Mouse (Mus musculus) limb, embryonic 14.5 days (tissue): Measurements from ENCODE around the gene Ppat. TPM values are rescaled to one million over a fixed set of nuclear protein-coding genes. Genes with fewer than 3 reads are reported as not detected.
A peak's percentile ranks its signal among the peaks of the same experiment; 100 is the strongest.

ENCODE experiments used
- ATAC-seq: fragments of 200-750 bp; cut with Nextera tagmentation; 2 replicates; pipeline ENCODE4 v1.8.0; 2017; ENCODE audit warnings: low read depth, moderate number of reproducible peaks, moderate TSS enrichment; ENCODE audit not compliant: low FRiP score
- DNase-seq: peaks from one replicate; pipeline ENCODE4 v3.0.0-alpha.2; 2015; ENCODE audit warnings: low spot score
- H3K27ac ChIP-seq: fragments of 300-500 bp; sonication (generic); replicated peaks from 2 replicates; pipeline ENCODE4 v1.5.1; 2014; ENCODE audit warnings: low read depth, mild to moderate bottlenecking, low read length, moderate library complexity, mixed read lengths
- H3K27me3 ChIP-seq: fragments of 300-500 bp; sonication (generic); 2 replicates; pipeline ENCODE4 v1.6.1; 2014; ENCODE audit warnings: low read length, mixed read lengths; ENCODE audit not compliant: control insufficient read depth, insufficient read depth
- H3K36me3 ChIP-seq: fragments of 300-500 bp; sonication (generic); 2 replicates; pipeline ENCODE4 v1.6.1; 2014; ENCODE audit warnings: mild to moderate bottlenecking, low read length, moderate library complexity, mixed read lengths; ENCODE audit not compliant: control insufficient read depth, insufficient read depth
- H3K4me1 ChIP-seq: fragments of 300-500 bp; sonication (generic); 2 replicates; pipeline ENCODE4 v1.6.1; 2014; ENCODE audit warnings: antibody characterized with exemption, low read length, mixed read lengths; ENCODE audit not compliant: control insufficient read depth, insufficient read depth
- H3K4me2 ChIP-seq: fragments of 300-500 bp; sonication (generic); replicated peaks from 2 replicates; pipeline ENCODE4 v1.6.1; 2014; ENCODE audit warnings: low read depth, mild to moderate bottlenecking, low read length, moderate library complexity; ENCODE audit not compliant: severe bottlenecking
- H3K4me3 ChIP-seq: fragments of 300-500 bp; sonication (generic); replicated peaks from 2 replicates; pipeline ENCODE4 v1.5.1; 2014; ENCODE audit warnings: low read length
- H3K9ac ChIP-seq: fragments of 300-500 bp; sonication (generic); 2 replicates; pipeline ENCODE4 v1.6.1; 2014; ENCODE audit warnings: mild to moderate bottlenecking, low read depth, low read length, moderate library complexity; ENCODE audit not compliant: severe bottlenecking
- H3K9me3 ChIP-seq: fragments of 300-500 bp; sonication (generic); 2 replicates; pipeline ENCODE4 v1.6.1; 2016; ENCODE audit warnings: low read length; ENCODE audit not compliant: control insufficient read depth
- POLR2A ChIP-seq: fragments of 200-500 bp; IDR thresholded peaks from 2 replicates; pipeline ENCODE4 v1.8.0; 2012; ENCODE audit warnings: inconsistent platforms, mild to moderate bottlenecking, moderate library complexity, borderline replicate concordance; ENCODE audit not compliant: insufficient read depth, insufficient read length; ENCODE audit errors: extremely low read depth
- WGBS: fragments of 180-500 bp; shearing (Covaris S2); extraction: QIAGEN DNeasy Blood & Tissue Kit; methylation state at CpG from one replicate; pipeline ENCODE4 v1.1.7; 2014; 5-methylcytosine and 5-hydroxymethylcytosine counted together
- polyA plus RNA-seq, 2 experiments: library from polyadenylated mRNA; depleted of rRNA in 1 of 2; stranded (reverse) in 1 of 2; unstranded in 1 of 2; fragments of >200 nt; fragmentation: Nextera tagmentation in 1 of 2; extraction: Ambion mirVana in 1 of 2; gene quantifications; 2 replicates each; pipeline versions ENCODE4 v1.2.1 to v1.2.3; 2012 to 2014

The Ppat gene
- polyA plus RNA-seq, 2 experiments, result 14.1 to 24.0 TPM

DNA sequence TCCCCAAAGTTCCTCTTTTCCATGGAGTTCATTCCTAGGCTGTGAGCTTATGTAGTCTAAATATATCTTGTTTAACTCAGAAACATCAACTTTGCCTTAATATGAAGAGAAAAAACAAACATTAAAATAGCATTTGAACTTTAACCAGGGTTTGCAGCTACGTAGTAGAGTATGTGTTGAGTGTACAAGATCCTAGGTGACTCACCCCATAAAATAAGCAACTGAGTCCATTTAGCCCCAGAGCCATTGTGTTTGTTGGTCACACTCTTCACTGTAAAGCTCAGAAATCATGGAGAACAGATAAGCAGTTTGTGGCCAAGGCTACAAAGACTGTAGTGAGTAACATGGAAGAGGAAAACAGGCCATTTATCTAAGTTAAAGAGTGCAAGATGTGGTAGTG lies 67.3 kb downstream of the Ppat start:
- WGBS, result 74% methylated on average over 1 of the region's 1 CpGs
- Histone ChIP-seq H3K36me3 (peaks cover 44% of the 10 kb centered on the region), H3K9ac (no peak overlapping the region), H3K27ac (no peak overlapping the region), H3K4me2 (no peak overlapping the region), H3K27me3 (no peaks in the 10 kb centered on the region), H3K4me3 (no peak overlapping the region), H3K4me1 (no peaks in the 10 kb centered on the region), H3K9me3 (no peaks in the 10 kb centered on the region)
- DNase-seq (no peak), ATAC-seq (no peak)
- TF ChIP-seq POLR2A, result no peak

DNA sequence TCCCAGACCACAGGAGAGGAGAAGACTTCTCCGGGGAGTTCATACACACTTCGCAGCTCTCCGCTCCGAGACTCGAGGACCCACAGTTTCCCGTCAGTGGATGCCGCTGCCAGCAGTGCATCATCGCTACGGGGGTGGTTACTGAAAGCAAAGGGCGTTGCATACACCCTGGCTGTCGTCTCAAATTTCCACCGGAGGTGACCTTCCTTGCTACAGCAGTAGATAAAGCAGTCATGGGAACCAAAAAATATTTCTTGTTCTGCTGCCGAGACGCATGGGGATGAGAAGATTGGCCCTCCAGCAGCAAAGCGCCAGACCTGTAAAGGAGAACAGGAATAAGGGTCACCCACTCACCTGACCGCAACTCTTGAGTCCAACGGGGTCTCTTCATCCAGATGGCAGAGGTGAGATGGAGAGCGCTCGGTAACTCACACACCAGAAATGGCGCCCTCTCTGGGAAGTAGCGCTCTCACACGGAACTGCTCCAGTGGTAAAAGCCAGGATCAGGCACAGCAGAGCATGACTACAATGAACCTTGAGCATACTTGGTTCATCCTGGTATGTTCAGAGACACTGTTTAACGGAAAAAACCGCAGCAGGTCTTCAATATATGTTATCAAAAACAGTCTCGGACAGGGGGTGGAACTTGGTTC lies 75.1 kb downstream of the Ppat start:
- no peaks in the 10 kb centered on the region for H3K9me3 ChIP-seq
- ATAC-seq (no peak), DNase-seq (no peak)
- 89% methylated on average over 25 of the region's 25 CpGs for WGBS
- H3K27ac ChIP-seq, result no peak overlapping the region
- H3K4me2 ChIP-seq, result no peak overlapping the region
- H3K4me1 ChIP-seq, result no peaks in the 10 kb centered on the region
- H3K36me3 ChIP-seq, result peaks cover 39% of the 10 kb centered on the region
- no peak overlapping the region for H3K4me3 ChIP-seq
- no peaks in the 10 kb centered on the region for H3K27me3 ChIP-seq
- TF ChIP-seq POLR2A, result no peak
- H3K9ac ChIP-seq, result no peak overlapping the region

DNA sequence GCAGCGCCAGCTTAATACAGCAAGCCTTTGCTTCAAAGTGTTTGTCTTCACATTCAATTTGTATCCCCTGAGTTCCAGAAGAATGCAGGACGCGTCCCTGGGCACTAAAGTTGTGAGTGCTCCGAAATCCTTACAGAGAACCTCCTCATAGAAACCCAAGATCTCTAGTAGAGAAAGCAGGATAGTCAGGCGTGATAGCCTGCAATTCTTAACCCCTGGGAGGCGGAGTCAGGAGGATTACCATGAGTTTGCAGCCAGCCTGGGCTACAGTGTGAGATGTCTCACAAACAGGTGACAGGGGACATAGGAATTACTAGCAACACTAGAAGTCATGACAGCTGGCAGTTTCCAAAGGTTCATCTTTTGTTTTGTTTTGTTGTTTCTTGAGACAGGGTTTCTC lies 81.8 kb downstream of the Ppat start:
- H3K27me3 ChIP-seq, result no peaks in the 10 kb centered on the region
- ATAC-seq, result no peak
- H3K4me3 ChIP-seq, result peak overlapping the region; percentile 26
- H3K4me2 ChIP-seq, result peak overlapping the region; percentile 43; the same call in 1 of the 2 replicates
- no peak for TF ChIP-seq POLR2A
- no peak for DNase-seq
- WGBS, result 61% methylated on average over 6 of the region's 6 CpGs
- peaks cover 16% of the 10 kb centered on the region for H3K4me1 ChIP-seq
- H3K27ac ChIP-seq, result no peak overlapping the region
- peaks cover 37% of the 10 kb centered on the region for H3K36me3 ChIP-seq
- H3K9me3 ChIP-seq, result no peaks in the 10 kb centered on the region
- H3K9ac ChIP-seq, result no peak overlapping the region

DNA sequence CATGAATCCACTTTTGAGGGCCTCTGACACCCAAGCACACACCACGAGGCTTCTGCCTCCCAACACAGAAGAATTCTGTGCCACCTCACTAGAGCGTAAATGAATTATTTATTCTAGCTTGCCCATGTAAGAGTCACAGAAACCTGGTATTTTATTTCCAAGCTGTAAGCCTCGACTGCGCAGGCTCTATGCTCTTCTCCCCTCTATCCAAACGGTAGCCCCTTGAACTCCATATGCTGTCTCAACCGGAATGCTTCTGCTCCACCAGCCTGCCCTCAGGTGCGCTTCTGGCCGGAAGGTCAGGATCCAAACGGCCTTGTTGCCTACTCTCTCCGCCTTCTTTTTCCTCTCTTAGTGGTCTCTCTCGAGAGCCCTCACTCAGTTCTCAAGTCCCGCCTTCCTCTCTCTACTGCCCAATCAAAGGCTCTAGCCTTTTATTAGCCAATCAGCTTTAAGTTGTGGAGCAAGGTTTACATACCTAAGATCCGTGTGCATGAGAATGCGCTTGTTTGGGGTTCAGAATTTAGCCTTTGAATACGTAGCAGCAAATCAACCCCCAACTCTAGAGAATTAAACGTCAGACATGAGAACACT lies 82.6 kb downstream of the Ppat start:
- DNase-seq, result peak; percentile 72
- H3K9ac ChIP-seq, result no peak overlapping the region
- peaks cover 16% of the 10 kb centered on the region for H3K4me1 ChIP-seq
- peaks cover 34% of the 10 kb centered on the region for H3K36me3 ChIP-seq
- WGBS, result 31% methylated on average over 16 of the region's 16 CpGs
- no peak overlapping the region for H3K27ac ChIP-seq
- no peak for TF ChIP-seq POLR2A
- H3K9me3 ChIP-seq, result no peaks in the 10 kb centered on the region
- H3K4me2 ChIP-seq, result peak overlapping the region; percentile 43
- no peaks in the 10 kb centered on the region for H3K27me3 ChIP-seq
- peak overlapping the region; percentile 26 for H3K4me3 ChIP-seq
- ATAC-seq, result peak; percentile 91

DNA sequence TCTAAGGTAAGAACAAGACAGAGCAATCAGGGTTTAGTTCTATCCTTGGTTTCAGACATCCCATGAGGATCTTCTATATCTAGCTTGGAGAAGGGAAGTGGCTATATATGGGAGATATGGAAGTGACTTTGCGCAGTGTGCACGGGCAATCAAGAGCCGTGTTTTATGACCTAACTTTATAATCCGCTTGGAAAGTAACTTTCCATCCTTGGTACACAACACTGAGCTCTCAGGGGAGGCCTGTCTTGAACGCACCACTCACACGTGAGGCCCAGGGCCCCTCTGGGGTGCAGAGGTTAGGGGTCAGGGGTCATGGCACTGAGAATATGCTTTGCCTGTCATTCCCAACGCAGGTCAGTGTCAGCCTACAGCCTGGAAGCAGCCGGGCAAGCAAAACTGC lies 84.6 kb downstream of the Ppat start:
- no peak for TF ChIP-seq POLR2A
- H3K27me3 ChIP-seq, result no peaks in the 10 kb centered on the region
- no peaks in the 10 kb centered on the region for H3K9me3 ChIP-seq
- H3K4me2 ChIP-seq, result no peak overlapping the region
- ATAC-seq, result no peak
- peaks cover 16% of the 10 kb centered on the region for H3K4me1 ChIP-seq
- no peak overlapping the region for H3K27ac ChIP-seq
- no peak overlapping the region for H3K9ac ChIP-seq
- no peak overlapping the region for H3K4me3 ChIP-seq
- 46% methylated on average over 8 of the region's 8 CpGs for WGBS
- DNase-seq, result no peak
- H3K36me3 ChIP-seq, result peaks cover 26% of the 10 kb centered on the region

Other genes starting within 250 kb of the Ppat start
- 24.0 and 24.9 TPM in 2 replicates for gene Aasdh, start 46.1 kb downstream of the Ppat start, polyA plus RNA-seq (2012; rRNA removed)
- gene Aasdh, start 46.1 kb downstream of the Ppat start, polyA plus RNA-seq (2014; fragmentation: Nextera tagmentation; extraction: Ambion mirVana), result 15.1 and 15.4 TPM in 2 replicates
- 123 and 146 TPM in 2 replicates for gene Paics, start 271 bp downstream of the Ppat start, polyA plus RNA-seq (2012; rRNA removed)
- 254 and 266 TPM in 2 replicates for gene Paics, start 271 bp downstream of the Ppat start, polyA plus RNA-seq (2014; fragmentation: Nextera tagmentation; extraction: Ambion mirVana)
- gene Srp72, start 23.1 kb upstream of the Ppat start, polyA plus RNA-seq (2012; rRNA removed), result 83.0 and 96.8 TPM in 2 replicates
- 102 and 108 TPM in 2 replicates for gene Srp72, start 23.1 kb upstream of the Ppat start, polyA plus RNA-seq (2014; fragmentation: Nextera tagmentation; extraction: Ambion mirVana)
- 0.51 and 0.58 TPM in 2 replicates for gene Arl9, start 52.5 kb upstream of the Ppat start, polyA plus RNA-seq (2012; rRNA removed)
- gene Arl9, start 52.5 kb upstream of the Ppat start, polyA plus RNA-seq (2014; fragmentation: Nextera tagmentation; extraction: Ambion mirVana), result not detected in 2 replicates
- 0.05 and 0.13 TPM in 2 replicates for gene Thegl, start 64.4 kb upstream of the Ppat start, polyA plus RNA-seq (2012; rRNA removed)
- 0.25 TPM in 1 of 2 replicates, not detected in the other for gene Thegl, start 64.4 kb upstream of the Ppat start, polyA plus RNA-seq (2014; fragmentation: Nextera tagmentation; extraction: Ambion mirVana)
- 12.2 and 13.2 TPM in 2 replicates for gene Hopx, start 163.5 kb upstream of the Ppat start, polyA plus RNA-seq (2012; rRNA removed)
- 1.9 and 2.5 TPM in 2 replicates for gene Hopx, start 163.5 kb upstream of the Ppat start, polyA plus RNA-seq (2014; fragmentation: Nextera tagmentation; extraction: Ambion mirVana)